Mouse (Mus musculus) olfactory bulb, adult 2 months (tissue): ENCODE results near the gene Uqcc2.

Source experiments
- CTCF ChIP-seq: fragments of 200-500 bp; IDR thresholded peaks from 2 replicates; pipeline ENCODE4 v1.5.1; 2012; ENCODE audit warnings: low read depth, mild to moderate bottlenecking, low read length, moderate library complexity; ENCODE audit not compliant: insufficient read depth
- POLR2A ChIP-seq: fragments of 200-500 bp; IDR thresholded peaks from 2 replicates; pipeline ENCODE4 v1.6.1; 2012; ENCODE audit warnings: mild to moderate bottlenecking, low read depth, low read length, moderate library complexity; ENCODE audit not compliant: insufficient read depth

- no peak for TF ChIP-seq CTCF
- no peak for TF ChIP-seq POLR2A
Measured at GRCm38 (mm10) chr17:27181666-27182065, 48.0 kb upstream of the Uqcc2 start.
